Mouse (Mus musculus) intestine, postnatal 0 days (tissue): Measurements from ENCODE around the gene Rbm8a. TPM values are rescaled to one million over a fixed set of nuclear protein-coding genes. Genes with fewer than 3 reads are reported as not detected.

Experiments used
- ATAC-seq: fragments of 200-750 bp; cut with Nextera tagmentation; 2 replicates; pipeline ENCODE4 v1.8.0; 2017; ENCODE audit warnings: mild to moderate bottlenecking, moderate TSS enrichment, moderate library complexity
- H3K27ac ChIP-seq: fragments of 300-500 bp; sonication (generic); 2 replicates; pipeline ENCODE4 v1.5.1; 2014; ENCODE audit warnings: mild to moderate bottlenecking, low read depth, low read length, moderate library complexity
- H3K27me3 ChIP-seq: fragments of 300-500 bp; sonication (generic); replicated peaks from 2 replicates; pipeline ENCODE4 v1.6.1; 2014; ENCODE audit warnings: low read length, mixed read lengths; ENCODE audit not compliant: control insufficient read depth, insufficient read depth
- H3K36me3 ChIP-seq: fragments of 300-500 bp; sonication (generic); 2 replicates; pipeline ENCODE4 v1.6.1; 2014; ENCODE audit warnings: mild to moderate bottlenecking, moderate library complexity; ENCODE audit not compliant: control insufficient read depth, insufficient read depth
- H3K4me1 ChIP-seq: fragments of 300-500 bp; sonication (generic); replicated peaks from 2 replicates; pipeline ENCODE4 v1.6.1; 2014; ENCODE audit warnings: antibody characterized with exemption, low read length, mixed read lengths; ENCODE audit not compliant: control insufficient read depth, insufficient read depth
- H3K4me2 ChIP-seq: fragments of 300-500 bp; sonication (generic); replicated peaks from 2 replicates; pipeline ENCODE4 v1.6.1; 2014; ENCODE audit warnings: low read depth, mild to moderate bottlenecking, moderate library complexity
- H3K4me3 ChIP-seq: fragments of 300-500 bp; sonication (generic); 2 replicates; pipeline ENCODE4 v1.5.1; 2014; ENCODE audit warnings: low read depth, low read length
- H3K9ac ChIP-seq: fragments of 300-500 bp; sonication (generic); 2 replicates; pipeline ENCODE4 v1.6.1; 2014; ENCODE audit warnings: mild to moderate bottlenecking, low read depth, low read length
- H3K9me3 ChIP-seq: fragments of 300-500 bp; sonication (generic); 2 replicates; pipeline ENCODE4 v1.6.1; 2016; ENCODE audit warnings: mixed run types; ENCODE audit not compliant: control insufficient read depth
- CTCF ChIP-seq: sonication (generic); IDR thresholded peaks from 2 replicates; pipeline ENCODE4 v1.5.1; 2016; ENCODE audit warnings: low read depth, mild to moderate bottlenecking, control low read depth, antibody characterized with exemption, moderate library complexity
- WGBS: fragments of 180-500 bp; shearing (Covaris S2); extraction: QIAGEN DNeasy Blood & Tissue Kit; methylation state at CpG from one replicate; pipeline ENCODE4 v1.1.7; 2014; 5-methylcytosine and 5-hydroxymethylcytosine counted together
- polyA plus RNA-seq: library from polyadenylated mRNA; unstranded; fragments of >200 nt; fragmentation: Nextera tagmentation; extraction: Ambion mirVana; gene quantifications from 2 replicates; pipeline ENCODE4 v1.2.1, GENCODE M21; 2015

The Rbm8a gene
- 72.7 and 73.8 TPM in 2 replicates for polyA plus RNA-seq

DNA sequence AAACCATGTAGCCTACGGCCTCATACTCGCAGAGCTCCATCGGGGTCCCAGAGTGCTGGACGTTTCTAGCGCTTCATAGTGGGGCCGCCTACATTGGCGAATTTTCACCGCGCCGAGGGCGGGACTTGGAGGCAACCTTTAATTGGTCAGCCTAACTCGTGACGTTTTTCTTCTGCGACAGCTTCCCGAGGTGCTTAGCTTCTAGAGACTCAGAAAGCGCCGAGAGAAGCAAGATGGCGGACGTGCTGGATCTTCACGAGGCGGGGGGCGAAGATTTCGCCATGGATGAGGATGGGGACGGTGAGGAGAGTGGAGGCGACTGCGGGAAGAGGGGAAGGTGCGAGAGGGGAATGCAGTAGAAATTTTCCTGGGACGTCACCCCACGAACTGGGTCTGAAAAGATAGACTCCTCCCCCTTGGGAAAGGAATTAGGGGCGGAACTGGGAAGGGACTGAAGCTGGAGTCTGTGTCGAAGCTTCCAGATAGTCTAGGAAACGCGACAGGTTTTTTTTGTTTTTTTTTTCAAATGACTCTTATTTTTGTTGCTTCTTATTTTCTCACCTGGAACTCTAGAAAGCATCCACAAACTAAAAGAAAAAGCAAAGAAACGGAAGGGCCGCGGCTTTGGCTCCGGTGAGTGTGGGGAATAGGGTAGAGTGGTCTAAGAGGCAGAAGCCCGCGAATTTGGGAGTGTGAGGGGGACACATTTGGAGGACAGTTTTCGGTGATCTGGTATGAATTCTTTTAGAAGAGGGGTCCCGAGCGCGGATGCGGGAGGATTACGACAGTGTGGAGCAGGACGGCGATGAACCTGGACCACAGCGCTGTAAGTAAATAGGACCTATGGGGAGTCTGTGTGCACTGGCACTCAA is at the start of gene Rbm8a:
TSS of gene Rbm8a (plus strand) at position 205 of the 872 bp plus-strand sequence.
- H3K4me1 ChIP-seq, result no peaks in the 10 kb centered on the region
- peak within 1 kb of the TSS; percentile 54 for H3K27ac ChIP-seq
- TF ChIP-seq CTCF, result no peak
- H3K9ac ChIP-seq, result peak within 1 kb of the TSS; percentile 66
- WGBS, result under 1% methylated on average over 48 of the region's 48 CpGs
- peaks cover 19% of the 10 kb centered on the region for H3K36me3 ChIP-seq
- peak within 1 kb of the TSS; percentile 66 for H3K4me3 ChIP-seq
- peak; percentile 96 for ATAC-seq
- H3K9me3 ChIP-seq, result no peaks in the 10 kb centered on the region
- H3K4me2 ChIP-seq, result peak within 1 kb of the TSS; percentile 77
- no peaks in the 10 kb centered on the region for H3K27me3 ChIP-seq

- no peak for ATAC-seq
Observed at GRCm38 (mm10) chr3:96581141-96581540, 48.6 kb upstream of the Rbm8a start.

GRCm38 (mm10) chr3:96581771-96582515 is 47.8 kb upstream of the Rbm8a start:
- H3K4me3 ChIP-seq, result no peak overlapping the region
- H3K4me2 ChIP-seq, result no peak overlapping the region
- no peak for TF ChIP-seq CTCF
- H3K27me3 ChIP-seq, result no peaks in the 10 kb centered on the region
- ATAC-seq, result no peak
- no peak overlapping the region for H3K27ac ChIP-seq
- no peaks in the 10 kb centered on the region for H3K9me3 ChIP-seq
- WGBS, result 85% methylated on average over 16 of the region's 16 CpGs
- H3K4me1 ChIP-seq, result peaks cover 9% of the 10 kb centered on the region; the same call in 1 of the 2 replicates
- H3K9ac ChIP-seq, result no peak overlapping the region
- H3K36me3 ChIP-seq, result 0 out of 2 replicates have a peak, but pooled peaks cover 3% of the 10 kb centered on the region

More at GRCm38 (mm10) chr3:96581141-96581540, 48.6 kb upstream of the Rbm8a start:
- Histone ChIP-seq H3K27ac (no peak overlapping the region), H3K27me3 (no peaks in the 10 kb centered on the region), H3K4me2 (no peak overlapping the region), H3K4me1 (peaks cover 9% of the 10 kb centered on the region), H3K9ac (no peak overlapping the region), H3K4me3 (no peak overlapping the region), H3K9me3 (no peaks in the 10 kb centered on the region), H3K36me3 (0 out of 2 replicates have a peak, but pooled peaks cover 3% of the 10 kb centered on the region)
- 62% methylated on average over 6 of the region's 6 CpGs for WGBS
- no peak for TF ChIP-seq CTCF

- H3K27me3 ChIP-seq, result no peaks in the 10 kb centered on the region
- TF ChIP-seq CTCF, result peak; percentile 41; the same call in 1 of the 2 replicates
- ATAC-seq, result no peak
- no peaks in the 10 kb centered on the region for H3K4me1 ChIP-seq
- no peak overlapping the region for H3K27ac ChIP-seq
- H3K36me3 ChIP-seq, result 0 out of 2 replicates have a peak, but pooled peaks cover 3% of the 10 kb centered on the region
- 89% methylated on average over 5 of the region's 5 CpGs for WGBS
- no peaks in the 10 kb centered on the region for H3K9me3 ChIP-seq
- H3K4me3 ChIP-seq, result no peak overlapping the region
- no peak overlapping the region for H3K9ac ChIP-seq
- no peak overlapping the region for H3K4me2 ChIP-seq
Observed at GRCm38 (mm10) chr3:96583386-96583785, 46.3 kb upstream of the Rbm8a start.

GRCm38 (mm10) chr3:96590657-96591056 is 39.1 kb upstream of the Rbm8a start:
- 77% methylated on average over 4 of the region's 4 CpGs for whole genome bisulfite sequencing
- no peak for ATAC-seq

GRCm38 (mm10) chr3:96593374-96593773 is 36.4 kb upstream of the Rbm8a start:
- Histone ChIP-seq H3K27me3 (peaks cover 25% of the 10 kb centered on the region), H3K36me3 (no peaks in the 10 kb centered on the region), H3K4me1 (peaks cover 12% of the 10 kb centered on the region; the same call in 1 of the 2 replicates), H3K4me3 (peak overlapping the region; percentile 75), H3K9me3 (no peaks in the 10 kb centered on the region), H3K9ac (peak overlapping the region; percentile 75), H3K4me2 (peak overlapping the region; percentile 83), H3K27ac (peak overlapping the region; percentile 68)
- WGBS, result 1% methylated on average over 10 of the region's 10 CpGs
- ATAC-seq, result no peak
- TF ChIP-seq CTCF, result no peak

More at GRCm38 (mm10) chr3:96590657-96591056, 39.1 kb upstream of the Rbm8a start:
- Histone ChIP-seq H3K27me3 (peaks cover 3% of the 10 kb centered on the region; the same call in 1 of the 2 replicates), H3K9ac (no peak overlapping the region), H3K4me3 (no peak overlapping the region), H3K4me1 (0 out of 2 replicates have a peak, but pooled peaks cover 4% of the 10 kb centered on the region), H3K9me3 (no peaks in the 10 kb centered on the region), H3K36me3 (no peaks in the 10 kb centered on the region), H3K27ac (no peak overlapping the region), H3K4me2 (no peak overlapping the region)
- no peak for TF ChIP-seq CTCF
